Mouse (Mus musculus) stomach, embryonic 15.5 days (tissue): ENCODE measurements around the gene Eri3. TPM values are rescaled to one million over a fixed set of nuclear protein-coding genes. Genes with fewer than 3 reads are reported as not detected.

Source experiments
- ATAC-seq: fragments of 200-750 bp; cut with Nextera tagmentation; 2 replicates; pipeline ENCODE4 v1.8.0; 2017; ENCODE audit warnings: low read depth, moderate number of reproducible peaks, moderate TSS enrichment; ENCODE audit not compliant: insufficient read depth, low FRiP score
- H3K27ac ChIP-seq: fragments of 300-500 bp; sonication (generic); 2 replicates; pipeline ENCODE4 v1.5.1; 2015; ENCODE audit warnings: mild to moderate bottlenecking, inconsistent platforms
- H3K27me3 ChIP-seq: fragments of 300-500 bp; sonication (generic); replicated peaks from 2 replicates; pipeline ENCODE4 v1.6.1; 2015; ENCODE audit warnings: inconsistent platforms
- H3K36me3 ChIP-seq: fragments of 300-500 bp; sonication (generic); 2 replicates; pipeline ENCODE4 v1.6.1; 2015; ENCODE audit warnings: inconsistent platforms
- H3K4me1 ChIP-seq: fragments of 300-500 bp; sonication (generic); 2 replicates; pipeline ENCODE4 v1.6.1; 2015; ENCODE audit warnings: inconsistent platforms
- H3K4me2 ChIP-seq: fragments of 300-500 bp; sonication (generic); 2 replicates; pipeline ENCODE4 v1.6.1; 2015; ENCODE audit warnings: mild to moderate bottlenecking, inconsistent platforms
- H3K4me3 ChIP-seq: fragments of 300-500 bp; sonication (generic); replicated peaks from 2 replicates; pipeline ENCODE4 v1.5.1; 2015; ENCODE audit warnings: inconsistent platforms
- H3K9ac ChIP-seq: fragments of 300-500 bp; sonication (generic); 2 replicates; pipeline ENCODE4 v1.6.1; 2015; ENCODE audit warnings: inconsistent platforms
- H3K9me3 ChIP-seq: fragments of 300-500 bp; sonication (generic); 2 replicates; pipeline ENCODE4 v1.6.1; 2016; ENCODE audit warnings: inconsistent platforms
- WGBS: fragments of 180-500 bp; shearing (Covaris S2); methylation state at CpG from one replicate; pipeline ENCODE4 v1.1.7; 2015; 5-methylcytosine and 5-hydroxymethylcytosine counted together
- polyA plus RNA-seq: library from polyadenylated mRNA; unstranded; fragments of >200 nt; fragmentation: Nextera tagmentation; extraction: Ambion mirVana; gene quantifications from 2 replicates; pipeline ENCODE4 v1.2.1, GENCODE M21; 2015

Gene Eri3
- polyA plus RNA-seq, 1 experiment from 2014 or later, result 116 TPM

GRCm38 (mm10) chr4:117651626-117652101, 101.5 kb downstream of the Eri3 start:
- peaks cover 4% of the 10 kb centered on the region for H3K4me1 ChIP-seq
- no peaks in the 10 kb centered on the region for H3K36me3 ChIP-seq
- H3K9me3 ChIP-seq, result no peaks in the 10 kb centered on the region
- WGBS, result 57% methylated on average over 8 of the region's 8 CpGs
- H3K27ac ChIP-seq, result no peak overlapping the region
- H3K4me3 ChIP-seq, result no peak overlapping the region
- no peak for ATAC-seq
- H3K27me3 ChIP-seq, result no peaks in the 10 kb centered on the region
- H3K9ac ChIP-seq, result no peak overlapping the region
- no peak overlapping the region for H3K4me2 ChIP-seq

- H3K27ac ChIP-seq, result no peak overlapping the region
- H3K4me2 ChIP-seq, result no peak overlapping the region
- H3K9ac ChIP-seq, result no peak overlapping the region
- peaks cover 4% of the 10 kb centered on the region for H3K4me1 ChIP-seq
- no peak for ATAC-seq
- H3K4me3 ChIP-seq, result no peak overlapping the region
- WGBS, result 57% methylated on average over 5 of the region's 5 CpGs
- H3K27me3 ChIP-seq, result no peaks in the 10 kb centered on the region
- no peaks in the 10 kb centered on the region for H3K36me3 ChIP-seq
- H3K9me3 ChIP-seq, result no peaks in the 10 kb centered on the region
These were observed 102.6 kb downstream of the Eri3 start for GRCm38 (mm10) chr4:117652727-117653126.

- no peaks in the 10 kb centered on the region for H3K27me3 ChIP-seq
- H3K4me1 ChIP-seq, result peaks cover 8% of the 10 kb centered on the region
- 0 out of 2 replicates have a peak, but pooled peaks cover 2% of the 10 kb centered on the region for H3K36me3 ChIP-seq
- no peak overlapping the region for H3K4me2 ChIP-seq
- H3K27ac ChIP-seq, result no peak overlapping the region
- ATAC-seq, result no peak
- WGBS, result 41% methylated on average over 10 of the region's 10 CpGs
- H3K9me3 ChIP-seq, result no peaks in the 10 kb centered on the region
- H3K9ac ChIP-seq, result no peak overlapping the region
- H3K4me3 ChIP-seq, result no peak overlapping the region
These were observed 104.0 kb downstream of the Eri3 start for GRCm38 (mm10) chr4:117654016-117654702.

- Histone ChIP-seq H3K9ac (no peak overlapping the region), H3K9me3 (no peaks in the 10 kb centered on the region), H3K27me3 (no peaks in the 10 kb centered on the region), H3K4me2 (no peak overlapping the region), H3K4me3 (no peak overlapping the region), H3K27ac (no peak overlapping the region), H3K4me1 (peaks cover 8% of the 10 kb centered on the region), H3K36me3 (0 out of 2 replicates have a peak, but pooled peaks cover 3% of the 10 kb centered on the region)
- ATAC-seq, result no peak
- 65% methylated on average over 9 of the region's 9 CpGs for WGBS
These were observed 104.7 kb downstream of the Eri3 start for GRCm38 (mm10) chr4:117654703-117655499.

GRCm38 (mm10) chr4:117655500-117655863, 105.3 kb downstream of the Eri3 start:
- Histone ChIP-seq H3K27me3 (no peaks in the 10 kb centered on the region), H3K27ac (no peak overlapping the region), H3K4me2 (no peak overlapping the region), H3K4me1 (peaks cover 8% of the 10 kb centered on the region), H3K4me3 (no peak overlapping the region), H3K9ac (no peak overlapping the region), H3K36me3 (0 out of 2 replicates have a peak, but pooled peaks cover 3% of the 10 kb centered on the region), H3K9me3 (no peaks in the 10 kb centered on the region)
- 49% methylated on average over 5 of the region's 5 CpGs for WGBS
- no peak for ATAC-seq

- peaks cover 8% of the 10 kb centered on the region for H3K4me1 ChIP-seq
- H3K4me3 ChIP-seq, result no peak overlapping the region
- no peak overlapping the region for H3K27ac ChIP-seq
- no peak for ATAC-seq
- no peaks in the 10 kb centered on the region for H3K27me3 ChIP-seq
- H3K9ac ChIP-seq, result no peak overlapping the region
- 50% methylated on average over 6 of the region's 6 CpGs for WGBS
- H3K9me3 ChIP-seq, result no peaks in the 10 kb centered on the region
- no peak overlapping the region for H3K4me2 ChIP-seq
- H3K36me3 ChIP-seq, result peaks cover 6% of the 10 kb centered on the region; the same call in 1 of the 2 replicates
These were observed 106.8 kb downstream of the Eri3 start for GRCm38 (mm10) chr4:117656961-117657360.

- H3K36me3 ChIP-seq, result peaks cover 6% of the 10 kb centered on the region; the same call in 1 of the 2 replicates
- no peak overlapping the region for H3K4me2 ChIP-seq
- 68% methylated on average over 4 of the region's 4 CpGs for WGBS
- peaks cover 8% of the 10 kb centered on the region for H3K4me1 ChIP-seq
- no peak for ATAC-seq
- H3K27me3 ChIP-seq, result no peaks in the 10 kb centered on the region
- H3K9ac ChIP-seq, result no peak overlapping the region
- H3K9me3 ChIP-seq, result no peaks in the 10 kb centered on the region
- no peak overlapping the region for H3K27ac ChIP-seq
- H3K4me3 ChIP-seq, result no peak overlapping the region
These were observed 107.5 kb downstream of the Eri3 start for GRCm38 (mm10) chr4:117657646-117658045.

- Histone ChIP-seq H3K4me3 (no peak overlapping the region), H3K9ac (no peak overlapping the region), H3K36me3 (peaks cover 6% of the 10 kb centered on the region; the same call in 1 of the 2 replicates), H3K27ac (no peak overlapping the region; the same call in 1 of the 2 replicates), H3K9me3 (no peaks in the 10 kb centered on the region), H3K27me3 (no peaks in the 10 kb centered on the region), H3K4me1 (peaks cover 8% of the 10 kb centered on the region), H3K4me2 (no peak overlapping the region)
- WGBS, result 40% methylated on average over 14 of the region's 14 CpGs
- ATAC-seq, result peak; percentile 33; the same call in 1 of the 2 replicates
These were observed 108.6 kb downstream of the Eri3 start for GRCm38 (mm10) chr4:117658582-117659444.

GRCm38 (mm10) chr4:117660001-117660400, 109.8 kb downstream of the Eri3 start:
- Histone ChIP-seq H3K27me3 (no peaks in the 10 kb centered on the region), H3K4me3 (no peak overlapping the region), H3K9ac (no peak overlapping the region), H3K4me1 (peaks cover 4% of the 10 kb centered on the region; the same call in 1 of the 2 replicates), H3K4me2 (no peak overlapping the region), H3K27ac (no peak overlapping the region), H3K36me3 (peaks cover 6% of the 10 kb centered on the region; the same call in 1 of the 2 replicates), H3K9me3 (no peaks in the 10 kb centered on the region)
- no peak for ATAC-seq
- 83% methylated on average over 5 of the region's 5 CpGs for WGBS

- H3K27me3 ChIP-seq, result no peaks in the 10 kb centered on the region
- H3K4me1 ChIP-seq, result no peaks in the 10 kb centered on the region
- 85% methylated on average over 10 of the region's 10 CpGs for WGBS
- H3K36me3 ChIP-seq, result peaks cover 3% of the 10 kb centered on the region; the same call in 1 of the 2 replicates
- no peak overlapping the region for H3K4me3 ChIP-seq
- H3K27ac ChIP-seq, result no peak overlapping the region
- H3K9me3 ChIP-seq, result no peaks in the 10 kb centered on the region
- no peak overlapping the region for H3K4me2 ChIP-seq
- H3K9ac ChIP-seq, result no peak overlapping the region
- 0 out of 2 replicates have a peak, but pooled peaks have one; percentile 14 for ATAC-seq
These were observed 114.4 kb downstream of the Eri3 start for GRCm38 (mm10) chr4:117664411-117665137.

- H3K4me2 ChIP-seq, result no peak overlapping the region
- H3K9ac ChIP-seq, result no peak overlapping the region
- H3K27me3 ChIP-seq, result no peaks in the 10 kb centered on the region
- no peak overlapping the region for H3K27ac ChIP-seq
- no peak for ATAC-seq
- no peak overlapping the region for H3K4me3 ChIP-seq
- peaks cover 3% of the 10 kb centered on the region; the same call in 1 of the 2 replicates for H3K36me3 ChIP-seq
- no peaks in the 10 kb centered on the region for H3K9me3 ChIP-seq
- WGBS, result 86% methylated on average over 7 of the region's 7 CpGs
- no peaks in the 10 kb centered on the region for H3K4me1 ChIP-seq
These were observed 115.4 kb downstream of the Eri3 start for GRCm38 (mm10) chr4:117665531-117665930.
